Mouse (Mus musculus): ENCODE measurements around the gene Prss12. TPM values are rescaled to one million over a fixed set of nuclear protein-coding genes. Genes with fewer than 3 reads are reported as not detected.

Prss12 gene
- 9.4 and 11.7 TPM in 2 replicates for polyA plus RNA-seq (2015; fragmentation: Nextera tagmentation; extraction: Ambion mirVana)

GRCm38 (mm10) chr3:123446708-123447537 is at the start of gene Prss12:
Gene Prss12, plus strand, starts transcription at chr3:123446913.

Other genes starting within 250 kb of the Prss12 start
- gene Synpo2, start 210.8 kb upstream of the Prss12 start, polyA plus RNA-seq (2015; fragmentation: Nextera tagmentation; extraction: Ambion mirVana) = 5.6 and 7.3 TPM in 2 replicates
- gene Sec24d, start 179.5 kb upstream of the Prss12 start, polyA plus RNA-seq (2015; fragmentation: Nextera tagmentation; extraction: Ambion mirVana) = 20.2 and 24.7 TPM in 2 replicates
- 11.2 and 11.9 TPM in 2 replicates for gene Mettl14, start 60.8 kb upstream of the Prss12 start, polyA plus RNA-seq (2015; fragmentation: Nextera tagmentation; extraction: Ambion mirVana)
- gene Ndst3, start 243.9 kb downstream of the Prss12 start, polyA plus RNA-seq (2015; fragmentation: Nextera tagmentation; extraction: Ambion mirVana) = 1.1 and 1.2 TPM in 2 replicates